18 mouse cellular contexts compared by ENCODE assay signal in the genomic region with DNA sequence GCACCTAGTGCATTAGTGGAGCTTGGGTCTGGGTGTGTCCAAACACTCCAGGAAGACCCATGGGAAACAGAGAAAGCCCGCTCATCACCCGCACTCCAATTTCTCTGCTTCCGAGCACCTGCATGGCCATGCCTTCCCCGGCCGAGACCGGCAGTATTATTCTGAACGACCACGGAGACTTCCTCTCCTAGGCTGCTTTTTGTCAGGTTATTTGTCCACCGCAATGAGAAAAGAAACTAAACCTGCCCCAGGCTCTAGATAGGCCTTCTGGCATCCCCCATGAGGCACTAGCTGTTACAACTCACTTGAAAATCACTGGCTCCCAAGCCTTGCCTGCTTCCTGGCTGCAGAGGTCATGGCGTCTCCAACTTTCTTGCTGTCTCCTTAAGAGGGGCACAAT.
"Had no signal": no experiment of that assay in that cellular context is flagged by ENCODE, and none has a peak within 500 bp of the region (broad histone marks: within the 10 kb centered on the region; RNA-seq: fewer than 3 reads in every experiment).

No protein-coding gene starts in this region.

- H3K27ac ChIP-seq: liver, embryonic 12.5 days; liver, embryonic 14.5 days; midbrain, embryonic 10.5 days; midbrain, embryonic 12.5 days; neural tube, embryonic 12.5 days had no signal

- H3K9ac ChIP-seq: liver, embryonic 12.5 days; liver, embryonic 14.5 days; lung, embryonic 14.5 days; midbrain, embryonic 12.5 days; neural tube, embryonic 12.5 days had no signal

- H3K4me1 ChIP-seq: liver, embryonic 12.5 days had no signal

- H3K4me3 ChIP-seq: liver, embryonic 12.5 days; midbrain, embryonic 10.5 days; midbrain, embryonic 12.5 days; neural tube, embryonic 12.5 days had no signal

- DNase-seq: lung, adult 18-20 months; lung, embryonic 14.5 days; lung, postnatal 10 days; midbrain, embryonic 14.5 days; retina, postnatal 1 day; right cerebral cortex, adult 18-20 months; right cerebral cortex, postnatal 25 days; right cerebral cortex, postnatal 4 days; spleen, adult 18-20 months; thymus, adult 18-20 months; thymus, postnatal 14 days; thymus, postnatal 36 days had no signal

- H3K36me3 ChIP-seq: liver, embryonic 12.5 days; midbrain, embryonic 10.5 days; midbrain, embryonic 12.5 days; neural tube, embryonic 12.5 days had no signal

- ATAC-seq: liver, embryonic 12.5 days; midbrain, embryonic 16.5 days had no signal

- H3K27me3 ChIP-seq: liver, embryonic 12.5 days; neural tube, embryonic 12.5 days had no signal
